Mouse (Mus musculus): ENCODE results near the gene Ascl4. TPM values are rescaled to one million over a fixed set of nuclear protein-coding genes. Genes with fewer than 3 reads are reported as not detected.

Ascl4 gene
- not detected in 2 replicates for total RNA-seq (2015)
- not detected in 2 replicates for total RNA-seq (2017)

GRCm38 (mm10) chr10:85927676-85928445 is at the start of gene Ascl4:
Ascl4 (plus strand) TSS chr10:85927681.
- 0 out of 2 replicates have a peak, but pooled peaks have one; percentile 25 for ATAC-seq (ENCODE audit: poor library complexity, severe bottlenecking)

GRCm38 (mm10) chr10:85879886-85880486 is 47.5 kb upstream of the Ascl4 start:
- no peak for ATAC-seq (ENCODE audit: poor library complexity, severe bottlenecking)

GRCm38 (mm10) chr10:85916498-85917309 is 10.8 kb upstream of the Ascl4 start, which contains the start of gene Prdm4:
Prdm4 (minus strand) TSS chr10:85917142.
- ATAC-seq (ENCODE audit: poor library complexity, severe bottlenecking): peak; percentile 99

GRCm38 (mm10) chr10:85928499-85929207 is 1.2 kb downstream of the Ascl4 start:
- ATAC-seq (ENCODE audit: poor library complexity, severe bottlenecking): peak; percentile 84

- ATAC-seq (ENCODE audit: poor library complexity, severe bottlenecking): no peak
These were observed 1.7 kb downstream of the Ascl4 start for GRCm38 (mm10) chr10:85929208-85929591.

DNA sequence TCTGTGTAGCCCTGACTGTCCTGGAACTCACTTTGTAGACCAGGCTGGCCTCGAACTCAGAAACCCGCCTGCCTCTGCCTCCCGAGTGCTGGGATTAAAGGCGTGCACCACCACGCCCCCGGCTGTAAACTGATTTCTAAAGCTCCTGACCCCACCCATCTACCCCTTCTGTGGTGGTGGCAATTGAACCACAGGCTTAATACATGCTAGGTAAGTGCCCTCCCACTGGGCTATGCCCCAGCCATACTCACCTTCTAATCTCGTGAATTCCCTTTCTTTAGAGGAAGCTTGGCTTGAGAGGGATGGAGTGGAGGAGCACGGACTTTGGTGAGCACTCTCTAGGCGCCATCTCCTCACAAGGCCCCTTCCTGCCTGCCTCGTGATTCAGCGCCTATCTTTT is 2.5 kb downstream of the Ascl4 start:
- ATAC-seq (ENCODE audit: poor library complexity, severe bottlenecking): no peak

- ATAC-seq (ENCODE audit: poor library complexity, severe bottlenecking): no peak
These were observed 8.9 kb downstream of the Ascl4 start for GRCm38 (mm10) chr10:85936280-85936965.

DNA sequence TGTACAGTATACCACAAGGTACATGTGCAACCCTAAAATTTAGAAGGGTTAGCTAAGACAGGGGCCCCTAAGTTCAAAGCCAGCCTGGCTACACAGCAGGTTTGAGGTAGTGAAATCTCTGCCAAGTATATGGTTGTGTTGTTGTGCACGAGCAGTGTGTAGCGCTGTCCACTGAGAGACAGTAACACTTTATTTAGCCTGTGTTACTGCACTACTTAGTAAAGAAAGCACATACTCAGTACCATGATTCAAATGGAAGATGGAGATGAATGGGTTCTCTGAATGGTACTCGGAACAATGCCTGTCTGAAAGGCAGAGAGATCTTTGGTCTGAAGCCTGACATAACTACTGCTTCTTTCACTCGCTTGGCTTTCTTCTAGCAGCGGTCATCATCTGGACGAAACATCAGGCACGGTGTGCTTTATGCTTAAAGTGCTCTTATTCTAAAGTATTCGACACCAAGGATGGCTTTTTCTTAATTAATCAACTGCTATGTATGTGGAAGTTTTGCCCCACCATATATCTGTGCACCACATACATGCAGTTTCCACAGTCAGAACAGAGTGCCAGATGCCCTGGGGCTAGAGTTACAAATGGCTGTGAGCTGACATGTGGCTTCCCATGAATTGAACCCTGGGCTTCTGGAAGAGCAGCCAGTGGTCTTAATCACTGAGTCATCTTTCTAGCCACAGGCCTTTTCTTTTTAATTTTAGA is 21.2 kb downstream of the Ascl4 start:
- no peak for ATAC-seq (ENCODE audit: poor library complexity, severe bottlenecking)

- ATAC-seq (ENCODE audit: poor library complexity, severe bottlenecking): peak; percentile 85
These were observed 24.4 kb downstream of the Ascl4 start for GRCm38 (mm10) chr10:85951765-85952443.

GRCm38 (mm10) chr10:85953401-85953800 is 25.9 kb downstream of the Ascl4 start:
- no peak for ATAC-seq (ENCODE audit: poor library complexity, severe bottlenecking)

DNA sequence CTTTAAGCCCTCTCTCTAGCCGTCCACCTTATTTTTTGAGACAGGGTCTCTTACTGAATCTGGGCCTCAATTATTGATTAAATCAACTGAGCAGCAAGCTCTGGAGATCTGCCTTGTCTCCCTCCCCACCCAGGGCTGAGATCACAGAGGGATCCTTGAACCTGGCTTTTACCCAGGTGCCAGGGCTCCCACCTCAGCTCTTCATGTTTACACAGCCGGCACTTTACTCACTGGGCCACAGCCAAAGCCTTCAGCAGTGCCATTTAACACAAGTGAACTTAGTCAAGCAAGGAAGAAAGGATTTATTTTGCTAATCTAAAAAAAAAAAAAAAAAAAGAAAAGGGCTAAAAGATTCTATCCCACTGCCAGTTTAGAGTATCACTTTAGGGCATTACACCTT is 26.9 kb downstream of the Ascl4 start:
- ATAC-seq (ENCODE audit: poor library complexity, severe bottlenecking): no peak

GRCm38 (mm10) chr10:85956871-85957419 is 29.5 kb downstream of the Ascl4 start:
- 0 out of 2 replicates have a peak, but pooled peaks have one; percentile 14 for ATAC-seq (ENCODE audit: poor library complexity, severe bottlenecking)

DNA sequence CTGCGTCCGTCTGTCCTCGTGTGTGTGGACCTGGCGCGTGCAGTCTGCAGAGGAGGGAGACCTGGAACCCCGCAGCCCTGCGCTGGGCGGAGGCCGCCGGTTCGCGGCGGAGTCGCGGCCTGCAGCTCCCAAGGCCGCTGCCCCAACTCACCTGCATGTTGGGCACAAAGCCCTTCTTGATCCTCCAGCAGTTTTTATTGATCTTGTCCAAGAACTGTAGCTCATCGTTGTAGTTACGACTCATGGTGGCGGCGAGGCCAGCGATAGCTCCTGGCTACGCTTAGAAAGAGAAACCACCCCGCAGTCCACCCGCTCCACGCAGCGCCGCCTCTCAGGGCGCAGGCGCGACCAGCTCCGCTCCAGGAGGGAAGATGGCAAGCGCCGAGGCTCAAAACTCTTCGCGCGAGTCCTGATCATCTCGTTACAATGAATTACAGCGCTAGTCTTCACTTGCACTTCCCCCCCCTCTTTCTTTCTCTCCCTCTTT is 30.0 kb downstream of the Ascl4 start, which contains the start of gene Rtcb:
Rtcb (minus strand) TSS at position 360 of the 487 bp plus-strand sequence.
- ATAC-seq (ENCODE audit: poor library complexity, severe bottlenecking): peak; percentile 99

- no peak for ATAC-seq (ENCODE audit: poor library complexity, severe bottlenecking)
These were observed 35.4 kb downstream of the Ascl4 start for GRCm38 (mm10) chr10:85962897-85963296.

DNA sequence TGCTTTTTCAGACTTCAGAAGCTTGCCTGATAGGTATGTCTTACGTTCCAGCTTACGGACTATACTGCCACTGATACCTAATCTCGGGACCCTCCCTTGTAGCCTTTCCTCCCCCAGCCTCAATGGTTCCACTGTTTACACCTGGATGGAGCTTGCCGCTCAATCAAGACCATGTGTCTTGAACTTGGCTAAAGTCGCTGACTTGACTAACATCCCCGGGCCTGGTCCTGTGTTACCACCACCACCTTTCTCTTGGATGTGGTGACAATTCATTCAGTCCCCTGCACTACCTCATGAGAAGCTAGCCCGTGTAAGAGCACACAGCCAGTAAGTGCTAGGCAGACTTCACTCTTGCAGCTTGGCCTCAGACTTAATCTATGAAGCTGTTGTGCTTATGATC is 36.8 kb downstream of the Ascl4 start:
- no peak for ATAC-seq (ENCODE audit: poor library complexity, severe bottlenecking)

GRCm38 (mm10) chr10:85966476-85966875 is 39.0 kb downstream of the Ascl4 start:
- ATAC-seq (ENCODE audit: poor library complexity, severe bottlenecking): no peak

DNA sequence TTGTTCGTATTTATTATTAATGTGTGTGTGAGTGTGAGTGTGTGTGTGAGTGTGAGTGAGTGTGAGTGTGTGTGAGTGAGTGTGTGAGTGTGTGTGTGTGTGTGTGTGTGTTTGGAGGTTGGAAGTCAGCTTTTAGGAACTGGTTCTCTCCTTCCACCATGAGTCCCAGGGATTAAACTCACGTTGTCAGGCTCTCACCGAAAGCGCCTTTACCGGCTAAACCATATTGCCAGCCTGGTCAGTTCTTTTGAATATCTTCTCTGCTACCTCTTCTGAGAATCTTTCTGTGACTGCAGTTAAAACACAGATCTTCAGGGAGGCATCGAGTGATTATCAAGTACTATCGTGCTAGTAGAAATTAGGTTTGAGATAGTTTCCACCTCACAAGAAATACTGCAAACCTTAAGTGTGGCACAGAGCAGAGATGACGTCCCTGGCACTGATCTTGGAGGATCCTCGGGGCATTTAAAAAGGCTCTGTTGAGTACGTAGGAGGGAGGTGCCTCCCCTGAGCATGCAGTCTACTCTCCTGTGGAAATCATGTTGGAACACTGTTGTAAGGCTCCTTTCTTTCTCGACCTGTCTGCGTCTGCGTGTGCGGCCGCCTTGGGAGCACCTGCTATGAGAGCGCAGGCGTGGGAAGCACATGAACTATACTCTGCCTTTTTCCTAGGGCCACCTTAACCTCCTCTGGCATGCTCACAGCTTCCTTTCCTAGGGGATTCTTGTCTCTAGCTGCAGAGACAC is 40.1 kb downstream of the Ascl4 start:
- no peak for ATAC-seq (ENCODE audit: poor library complexity, severe bottlenecking)
